ENCODE assay signal across 21 mouse cellular contexts in the genomic region with DNA sequence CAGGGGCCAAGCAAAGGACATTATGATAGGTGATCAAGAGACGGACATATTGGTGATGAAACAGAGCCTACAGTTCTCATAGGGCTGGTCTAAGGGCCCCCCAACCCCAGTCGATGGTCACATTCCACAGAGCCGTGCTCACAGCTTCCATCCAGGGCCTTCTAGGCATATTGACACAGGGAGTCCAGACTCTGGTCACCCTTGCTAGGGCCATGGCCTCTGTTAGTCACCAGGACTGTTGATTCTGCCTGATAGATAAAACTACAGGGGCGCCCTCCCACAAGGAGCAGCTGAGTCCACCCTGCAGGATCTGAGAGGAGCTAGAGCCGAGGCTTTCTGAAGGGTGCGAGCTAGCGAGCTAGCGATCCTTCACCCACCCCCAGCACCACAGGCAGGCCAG. TPM values are rescaled to one million over a fixed set of nuclear protein-coding genes. Genes with fewer than 3 reads are reported as not detected.
DNase-seq lines count a peak whose midpoint lies in the region; ATAC-seq and TF ChIP-seq lines count a peak whose summit lies in the region.
"Had no signal": no experiment of that assay in that cellular context is flagged by ENCODE, and none has a peak within 500 bp of the region (broad histone marks: within the 10 kb centered on the region; RNA-seq: fewer than 3 reads in every experiment).

No protein-coding gene starts in this region.

- H3K4me3 ChIP-seq in heart, postnatal 0 days (ENCODE audit: low read depth, low read length): no peak overlapping the region
- no peak overlapping the region for H3K4me3 ChIP-seq in liver, embryonic 13.5 days (replicated peaks)
- H3K4me3 ChIP-seq: embryonic facial prominence, embryonic 15.5 days; forebrain, embryonic 12.5 days had no signal

- TF ChIP-seq EP300 in heart, postnatal 0 days (IDR thresholded peaks at IDR 0.05; ENCODE audit: low read depth): no peak

- H3K4me1 ChIP-seq in heart, postnatal 0 days (ENCODE audit: control insufficient read depth, insufficient read depth): peaks cover 33% of the 10 kb centered on the region
- peaks cover 6% of the 10 kb centered on the region for H3K4me1 ChIP-seq in liver, embryonic 13.5 days (replicated peaks)

- DNase-seq in adrenal gland, postnatal 14 days: peak; percentile 46
- DNase-seq in adrenal gland, postnatal 25 days: no peak
- DNase-seq in heart, postnatal 0 days (ENCODE audit: low spot score): no peak
- DNase-seq in heart, adult 8-10 months (ENCODE audit: low spot score): no peak
- DNase-seq in Patski (ENCODE audit: low read depth, low spot score): no peak
- DNase-seq in liver, embryonic 13.5 days: no peak
- DNase-seq in cerebellum, adult 9-11 months: no peak
- DNase-seq in urinary bladder, postnatal 14 days (ENCODE audit: low spot score): no peak
- DNase-seq: cerebellum, adult 9-10 months; embryo, embryonic 11 days; layer of hippocampus, postnatal 36 days; left cerebral cortex, postnatal 4 days; lung, embryonic 14.5 days; lung, postnatal 4 days had no signal

- TF ChIP-seq CTCF in heart, postnatal 0 days (IDR thresholded peaks at IDR 0.05; ENCODE audit: low read depth): no peak
- no peak for TF ChIP-seq CTCF in Patski (IDR thresholded peaks at IDR 0.05)

- POLR2A ChIA-PET in Patski (lab: Charles Lee): interaction anchor here (1.2 to 1.5 kb wide), 4 partner anchors 17 to 166 kb away, joined by 3 to 9 read pairs (median 4); partner anchors contain the start of gene Rhob

- 0 out of 2 replicates have a peak, but pooled peaks have one; percentile 8 for ATAC-seq in heart, postnatal 0 days (ENCODE audit: insufficient read depth, low read depth)
- ATAC-seq in Patski: peak; percentile 2
- ATAC-seq in liver, embryonic 13.5 days (ENCODE audit: low read depth): peak; percentile 69
- ATAC-seq: hindbrain, embryonic 16.5 days had no signal

- H3K27ac ChIP-seq in heart, postnatal 0 days (ENCODE audit: low read depth): peak overlapping the region; percentile 66
- no peak overlapping the region for H3K27ac ChIP-seq in liver, embryonic 13.5 days
- H3K27ac ChIP-seq: embryonic facial prominence, embryonic 15.5 days; forebrain, embryonic 12.5 days had no signal

- H3K9me3 ChIP-seq in heart, postnatal 0 days (replicated peaks; ENCODE audit: control insufficient read depth, low read length): no peaks in the 10 kb centered on the region
- H3K9me3 ChIP-seq in liver, embryonic 13.5 days (replicated peaks): no peaks in the 10 kb centered on the region
- H3K9me3 ChIP-seq: embryonic facial prominence, embryonic 15.5 days; forebrain, embryonic 12.5 days had no signal

- CTCF ChIA-PET in Patski (lab: Charles Lee): interaction anchor here (1.0 to 2.2 kb wide), 6 partner anchors 12 to 212 kb away, joined by 3 to 13 read pairs (median 4); partner anchors contain the start of gene Rhob

- no peak overlapping the region for H3K9ac ChIP-seq in heart, postnatal 0 days (replicated peaks; ENCODE audit: low read depth, low read length)
- H3K9ac ChIP-seq in liver, embryonic 13.5 days: no peak overlapping the region
- H3K9ac ChIP-seq: embryonic facial prominence, embryonic 15.5 days; forebrain, embryonic 12.5 days; lung, embryonic 14.5 days had no signal

- 76% methylated on average over 8 of the region's 8 CpGs for WGBS in heart, postnatal 0 days
- 71% methylated on average over 8 of the region's 8 CpGs for WGBS in liver, embryonic 13.5 days (ENCODE audit: insufficient replicate concordance)

- no peaks in the 10 kb centered on the region for H3K27me3 ChIP-seq in heart, postnatal 0 days (ENCODE audit: control insufficient read depth, insufficient read depth, low read length)
- no peaks in the 10 kb centered on the region for H3K27me3 ChIP-seq in Patski
- no peaks in the 10 kb centered on the region for H3K27me3 ChIP-seq in liver, embryonic 13.5 days
- H3K27me3 ChIP-seq: embryonic facial prominence, embryonic 15.5 days; forebrain, embryonic 12.5 days had no signal

- in situ Hi-C loops in Patski (cut with MboI; ENCODE audit: low pct_unique_long_range_greater_than_20kb): loop anchor here (5.0 kb wide), 1 partner anchor 44 kb away; no protein-coding TSS in a partner anchor

- no peak overlapping the region for H3K4me2 ChIP-seq in heart, postnatal 0 days (ENCODE audit: low read depth, low read length)
- no peak overlapping the region for H3K4me2 ChIP-seq in liver, embryonic 13.5 days
- H3K4me2 ChIP-seq: embryonic facial prominence, embryonic 15.5 days; forebrain, embryonic 12.5 days; lung, embryonic 14.5 days; midbrain, embryonic 11.5 days had no signal

- peaks cover 36% of the 10 kb centered on the region for H3K36me3 ChIP-seq in heart, postnatal 0 days (replicated peaks; ENCODE audit: control insufficient read depth, insufficient read depth, low read length)
- H3K36me3 ChIP-seq in liver, embryonic 13.5 days: peaks cover 11% of the 10 kb centered on the region; the same call in 1 of the 2 replicates

RNA-seq across cellular contexts. Expression of gene Hs1bp3, which starts 20.4 kb away (rescaled TPM):
- total RNA-seq in adrenal gland, postnatal 14 days (2021): 12.4 and 15.1 TPM in 2 replicates
- 13.6 and 22.3 TPM in 2 replicates for total RNA-seq in adrenal gland, postnatal 25 days (2021)
- 9.5 and 11.7 TPM in 2 replicates for total RNA-seq in heart, postnatal 0 days (2014; rRNA removed; ENCODE audit: low replicate concordance)
- polyA plus RNA-seq in heart, postnatal 0 days (2015; fragmentation: Nextera tagmentation; extraction: Ambion mirVana): 9.7 TPM in 2 replicates
- total RNA-seq in heart, adult 8-10 months (2022): 10 to 100 TPM; 13.9 to 20.3 (median 17.1) TPM
- polyA plus RNA-seq in Patski (2021): 34.4 TPM
- polyA plus RNA-seq in liver, embryonic 13.5 days (2015; fragmentation: Nextera tagmentation; extraction: Ambion mirVana): 3.7 and 4.1 TPM in 2 replicates

RNA-seq across cellular contexts. Expression of gene Gdf7, which starts 31.9 kb away (rescaled TPM):
- not detected in 2 replicates for total RNA-seq in adrenal gland, postnatal 14 days (2021)
- total RNA-seq in adrenal gland, postnatal 25 days (2021): not detected in 2 replicates
- total RNA-seq in heart, postnatal 0 days (2014; rRNA removed; ENCODE audit: low replicate concordance): not detected in 2 replicates
- polyA plus RNA-seq in heart, postnatal 0 days (2015; fragmentation: Nextera tagmentation; extraction: Ambion mirVana): not detected in 2 replicates
- total RNA-seq in heart, adult 8-10 months (2022): under 1 TPM; 0.37 to 0.78 (median 0.38) TPM
- not detected for polyA plus RNA-seq in Patski (2021)
- polyA plus RNA-seq in liver, embryonic 13.5 days (2015; fragmentation: Nextera tagmentation; extraction: Ambion mirVana): not detected in 2 replicates
- total RNA-seq: adrenal gland, postnatal 36 days; gastrocnemius, postnatal 25 days; left cerebral cortex, postnatal 4 days; MEL had no signal
- polyA plus RNA-seq: lung, embryonic 14.5 days had no signal

Comparison
In these comparisons a context has a peak if more than half of its experiments do, and no peak if none do; other contexts are left out.
1. ATAC-seq: peak in every context shown above with its lines; median percentile 69 in liver, embryonic 13.5 days; 8 in heart, postnatal 0 days; 2 in Patski.